Mouse (Mus musculus) lung, postnatal 10 days (tissue): Measurements from ENCODE around the gene Mog.
"Not testable (repeated sequence)": the region's sequence is repeated elsewhere in the genome, so short reads cannot be mapped to it uniquely, and the experiment has no call there.

Source experiments
- DNase-seq: peaks from one replicate; pipeline ENCODE4 v3.0.0; 2021

Gene Mog

GRCm38 (mm10) chr17:36992336-36993104, 30.7 kb downstream of the Mog start:
- DNase-seq, result no peak

- DNase-seq, result not testable (repeated sequence)
These were observed 32.6 kb downstream of the Mog start for GRCm38 (mm10) chr17:36990630-36991029.

- DNase-seq, result no peak
These were observed 33.8 kb downstream of the Mog start, which contains the start of gene H2-M5 for GRCm38 (mm10) chr17:36989437-36989836. Gene H2-M5 (minus strand): TSS chr17:36989537.

- DNase-seq, result no peak
These were observed 34.7 kb downstream of the Mog start for GRCm38 (mm10) chr17:36988475-36988874.

GRCm38 (mm10) chr17:36982253-36983155, 40.7 kb downstream of the Mog start:
- peak; percentile 27 for DNase-seq

GRCm38 (mm10) chr17:36981845-36982244, 41.4 kb downstream of the Mog start:
- no peak for DNase-seq

GRCm38 (mm10) chr17:36981221-36981813, 41.9 kb downstream of the Mog start, which contains the start of gene 2410137M14Rik:
Gene 2410137M14Rik (minus strand): TSS chr17:36981237.
- DNase-seq, result peak; percentile 13

GRCm38 (mm10) chr17:36973271-36973787, 49.9 kb downstream of the Mog start:
- DNase-seq, result no peak

- peak; percentile 32 for DNase-seq
These were observed 50.4 kb downstream of the Mog start for GRCm38 (mm10) chr17:36972791-36973190.

- no peak for DNase-seq
These were observed 51.9 kb downstream of the Mog start for GRCm38 (mm10) chr17:36971172-36971850.

- DNase-seq, result no peak
These were observed 52.8 kb downstream of the Mog start for GRCm38 (mm10) chr17:36970316-36970890.

GRCm38 (mm10) chr17:36966875-36967274, 56.3 kb downstream of the Mog start:
- DNase-seq, result no peak

- DNase-seq, result no peak
These were observed 62.1 kb downstream of the Mog start for GRCm38 (mm10) chr17:36961125-36961524.
